Mouse (Mus musculus) cerebellum, adult (tissue): Measurements from ENCODE around the gene Actr10.

Source experiments
- ATAC-seq: cut with Nextera tagmentation; 2 replicates; pipeline ENCODE4 v1.9.2; 2017; ENCODE audit warnings: mild to moderate bottlenecking, moderate library complexity, mixed read lengths; ENCODE audit not compliant: insufficient number of reproducible peaks, low FRiP score, low TSS enrichment

The Actr10 gene

GRCm38 (mm10) chr12:70958640-70959039 is 21.0 kb downstream of the Actr10 start:
- no peak for ATAC-seq

- no peak for ATAC-seq
Measured at GRCm38 (mm10) chr12:70967581-70967980, 29.9 kb downstream of the Actr10 start.

- ATAC-seq: peak; percentile 78
Measured at GRCm38 (mm10) chr12:70968141-70968790, 30.6 kb downstream of the Actr10 start.

- peak; percentile 28; the same call in 1 of the 2 replicates for ATAC-seq
Measured at GRCm38 (mm10) chr12:70968791-70969307, 31.2 kb downstream of the Actr10 start.

- no peak for ATAC-seq
Measured at GRCm38 (mm10) chr12:70969485-70970184, 32.0 kb downstream of the Actr10 start.

- ATAC-seq: no peak
Measured at GRCm38 (mm10) chr12:70973831-70974230, 36.2 kb downstream of the Actr10 start.

GRCm38 (mm10) chr12:70974441-70975266 is 37.0 kb downstream of the Actr10 start, which contains the start of gene Psma3:
TSS of gene Psma3 (plus strand) at chr12:70974621.
- ATAC-seq: peak; percentile 99

GRCm38 (mm10) chr12:70975406-70975805 is 37.7 kb downstream of the Actr10 start:
- no peak for ATAC-seq

GRCm38 (mm10) chr12:70975891-70976290 is 38.2 kb downstream of the Actr10 start:
- ATAC-seq: no peak

GRCm38 (mm10) chr12:70978345-70978744 is 40.7 kb downstream of the Actr10 start:
- ATAC-seq: no peak

GRCm38 (mm10) chr12:70984855-70985550 is 47.3 kb downstream of the Actr10 start:
- no peak for ATAC-seq

GRCm38 (mm10) chr12:70997225-70997624 is 59.6 kb downstream of the Actr10 start:
- ATAC-seq: no peak

GRCm38 (mm10) chr12:70999423-70999903 is 61.8 kb downstream of the Actr10 start:
- no peak for ATAC-seq

- ATAC-seq: no peak
Measured at GRCm38 (mm10) chr12:71000344-71000743, 62.7 kb downstream of the Actr10 start.

GRCm38 (mm10) chr12:71001456-71001855 is 63.8 kb downstream of the Actr10 start:
- no peak for ATAC-seq

GRCm38 (mm10) chr12:71003760-71004426 is 66.2 kb downstream of the Actr10 start:
- no peak for ATAC-seq

- no peak for ATAC-seq
Measured at GRCm38 (mm10) chr12:71006141-71006540, 68.5 kb downstream of the Actr10 start.

GRCm38 (mm10) chr12:71006901-71007300 is 69.2 kb downstream of the Actr10 start:
- no peak for ATAC-seq

- ATAC-seq: no peak
Measured at GRCm38 (mm10) chr12:71009769-71010168, 72.1 kb downstream of the Actr10 start.
